Mouse (Mus musculus) brain, embryonic 14.5 days (tissue): ENCODE results near the gene Crebrf. TPM values are rescaled to one million over a fixed set of nuclear protein-coding genes. Genes with fewer than 3 reads are reported as not detected.
A peak's percentile ranks its signal among the peaks of the same experiment; 100 is the strongest.

ENCODE experiments used
- DNase-seq: peaks from one replicate; pipeline ENCODE4 v3.0.0-alpha.2; 2011; ENCODE audit warnings: low read depth
- CTCF ChIP-seq: fragments of 200-500 bp; IDR thresholded peaks from 2 replicates; pipeline ENCODE4 v1.5.1; 2012; ENCODE audit warnings: inconsistent platforms, mild to moderate bottlenecking, moderate library complexity, borderline replicate concordance; ENCODE audit not compliant: insufficient read depth, insufficient read length; ENCODE audit errors: extremely low read depth
- POLR2A ChIP-seq: fragments of 200-500 bp; IDR thresholded peaks from 2 replicates; pipeline ENCODE4 v1.6.1; 2012; ENCODE audit warnings: mild to moderate bottlenecking, inconsistent platforms, borderline replicate concordance; ENCODE audit not compliant: poor library complexity, insufficient read depth, insufficient read length, severe bottlenecking; ENCODE audit errors: extremely low read depth
- polyA plus RNA-seq: library from polyadenylated mRNA; depleted of rRNA; stranded (reverse); fragments of >200 nt; gene quantifications from 2 replicates; pipeline ENCODE4 v1.2.3, GENCODE M21; 2012

Crebrf gene
- polyA plus RNA-seq, 1 experiment = 10.2 TPM

GRCm38 (mm10) chr17:26784525-26784924, 69.1 kb downstream of the Crebrf start:
- TF ChIP-seq POLR2A (no peak), CTCF (no peak)

GRCm38 (mm10) chr17:26786586-26786985, 71.1 kb downstream of the Crebrf start:
- TF ChIP-seq CTCF = no peak
- no peak for TF ChIP-seq POLR2A
- DNase-seq = no peak

More at GRCm38 (mm10) chr17:26784525-26784924, 69.1 kb downstream of the Crebrf start:
- no peak for DNase-seq

- TF ChIP-seq CTCF (no peak), POLR2A (no peak)
- no peak for DNase-seq
Observed at GRCm38 (mm10) chr17:26788986-26789385, 73.5 kb downstream of the Crebrf start.

GRCm38 (mm10) chr17:26789460-26790268, 74.2 kb downstream of the Crebrf start:
- no peak for TF ChIP-seq CTCF
- no peak for TF ChIP-seq POLR2A
- no peak for DNase-seq

- DNase-seq = no peak
- TF ChIP-seq CTCF (no peak), POLR2A (no peak)
Observed at GRCm38 (mm10) chr17:26790269-26791214, 75.1 kb downstream of the Crebrf start.

GRCm38 (mm10) chr17:26791580-26791979, 76.1 kb downstream of the Crebrf start:
- no peak for TF ChIP-seq CTCF
- TF ChIP-seq POLR2A = no peak
- no peak for DNase-seq

GRCm38 (mm10) chr17:26792096-26792495, 76.6 kb downstream of the Crebrf start:
- TF ChIP-seq POLR2A = no peak
- no peak for TF ChIP-seq CTCF
- DNase-seq = no peak

GRCm38 (mm10) chr17:26793068-26793765, 77.8 kb downstream of the Crebrf start:
- no peak for TF ChIP-seq POLR2A
- TF ChIP-seq CTCF = no peak

GRCm38 (mm10) chr17:26794744-26795143, 79.3 kb downstream of the Crebrf start:
- TF ChIP-seq POLR2A (no peak), CTCF (peak; percentile 71)
- peak; percentile 58 for DNase-seq

More at GRCm38 (mm10) chr17:26793068-26793765, 77.8 kb downstream of the Crebrf start:
- DNase-seq = no peak

GRCm38 (mm10) chr17:26795386-26795785, 79.9 kb downstream of the Crebrf start:
- TF ChIP-seq POLR2A (no peak), CTCF (no peak)
- DNase-seq = no peak
